Mouse (Mus musculus) liver, postnatal 0 days (tissue): ENCODE results near the gene Ncor2.
"Not testable (repeated sequence)": the region's sequence is repeated elsewhere in the genome, so short reads cannot be mapped to it uniquely, and the experiment has no call there.

Experiments used
- CTCF ChIP-seq: sonication (generic); IDR thresholded peaks from 2 replicates; pipeline ENCODE4 v1.5.1; 2016; ENCODE audit warnings: antibody characterized with exemption, low read depth
- EP300 ChIP-seq: IDR thresholded peaks from 2 replicates; pipeline ENCODE4 v1.6.1; 2016; ENCODE audit warnings: antibody characterized with exemption, low read depth, mild to moderate bottlenecking

GRCm38 (mm10) chr5:125204910-125205309, 25.9 kb upstream of the Ncor2 start:
- peak; percentile 44 for TF ChIP-seq CTCF
- not testable (repeated sequence) for TF ChIP-seq EP300
